Mouse (Mus musculus) cerebellum, adult 9-10 months (tissue): ENCODE measurements around the gene Sppl2b.
A peak's percentile ranks its signal among the peaks of the same experiment; 100 is the strongest.
"Not testable (repeated sequence)": the region's sequence is repeated elsewhere in the genome, so short reads cannot be mapped to it uniquely, and the experiment has no call there.

Experiments
- DNase-seq: peaks from one replicate; pipeline ENCODE4 v3.0.0; 2022

Sppl2b gene

GRCm38 (mm10) chr10:80854913-80855748 is at the start of gene Sppl2b, which contains the start of gene Lsm7:
Sppl2b (plus strand) TSS chr10:80855275.
Lsm7 (minus strand) TSS chr10:80855209.
- DNase-seq = peak; percentile 96

- peak; percentile 56 for DNase-seq
Measured at GRCm38 (mm10) chr10:80805322-80805721, 49.8 kb upstream of the Sppl2b start.

GRCm38 (mm10) chr10:80805925-80806324 is 49.1 kb upstream of the Sppl2b start:
- peak; percentile 88 for DNase-seq

- peak; percentile 64 for DNase-seq
Measured at GRCm38 (mm10) chr10:80806341-80807056, 48.6 kb upstream of the Sppl2b start.

- DNase-seq = peak; percentile 88
Measured at GRCm38 (mm10) chr10:80807057-80807627, 47.9 kb upstream of the Sppl2b start.

GRCm38 (mm10) chr10:80808099-80808984 is 46.7 kb upstream of the Sppl2b start:
- DNase-seq = peak; percentile 51

GRCm38 (mm10) chr10:80808985-80809632 is 46.0 kb upstream of the Sppl2b start:
- no peak for DNase-seq

GRCm38 (mm10) chr10:80810084-80810483 is 45.0 kb upstream of the Sppl2b start:
- no peak for DNase-seq

GRCm38 (mm10) chr10:80812391-80813041 is 42.6 kb upstream of the Sppl2b start:
- no peak for DNase-seq

- no peak for DNase-seq
Measured at GRCm38 (mm10) chr10:80813366-80813765, 41.7 kb upstream of the Sppl2b start, which contains the start of gene Jsrp1. Jsrp1 (minus strand) TSS chr10:80813498.

GRCm38 (mm10) chr10:80814800-80815199 is 40.3 kb upstream of the Sppl2b start:
- no peak for DNase-seq

GRCm38 (mm10) chr10:80816303-80816702 is 38.8 kb upstream of the Sppl2b start:
- DNase-seq = not testable (repeated sequence)

GRCm38 (mm10) chr10:80817164-80817563 is 37.9 kb upstream of the Sppl2b start:
- DNase-seq = no peak

- DNase-seq = not testable (repeated sequence)
Measured at GRCm38 (mm10) chr10:80817955-80818354, 37.1 kb upstream of the Sppl2b start.

- DNase-seq = no peak
Measured at GRCm38 (mm10) chr10:80818599-80819281, 36.3 kb upstream of the Sppl2b start.

- no peak for DNase-seq
Measured at GRCm38 (mm10) chr10:80819406-80819805, 35.7 kb upstream of the Sppl2b start.

GRCm38 (mm10) chr10:80821991-80822390 is 33.1 kb upstream of the Sppl2b start:
- DNase-seq = no peak

- no peak for DNase-seq
Measured at GRCm38 (mm10) chr10:80822528-80822927, 32.5 kb upstream of the Sppl2b start.

GRCm38 (mm10) chr10:80823316-80823715 is 31.8 kb upstream of the Sppl2b start:
- no peak for DNase-seq

- no peak for DNase-seq
Measured at GRCm38 (mm10) chr10:80823847-80824643, 31.0 kb upstream of the Sppl2b start.
